Mouse (Mus musculus): ENCODE data around the gene Mfsd9.

GRCm38 (mm10) chr1:40825826-40826225 is 35.3 kb upstream of the Mfsd9 start:
- TF ChIP-seq POLR2A (IDR thresholded peaks at IDR 0.05; ENCODE audit: low read depth, low read length) (no peak), CTCF (conservative IDR thresholded peaks at IDR 0.05; ENCODE audit: insufficient read depth, insufficient read length, low read depth, low read length) (no peak)

Data from kidney, adult 2 months (tissue).